In the genomic region with DNA sequence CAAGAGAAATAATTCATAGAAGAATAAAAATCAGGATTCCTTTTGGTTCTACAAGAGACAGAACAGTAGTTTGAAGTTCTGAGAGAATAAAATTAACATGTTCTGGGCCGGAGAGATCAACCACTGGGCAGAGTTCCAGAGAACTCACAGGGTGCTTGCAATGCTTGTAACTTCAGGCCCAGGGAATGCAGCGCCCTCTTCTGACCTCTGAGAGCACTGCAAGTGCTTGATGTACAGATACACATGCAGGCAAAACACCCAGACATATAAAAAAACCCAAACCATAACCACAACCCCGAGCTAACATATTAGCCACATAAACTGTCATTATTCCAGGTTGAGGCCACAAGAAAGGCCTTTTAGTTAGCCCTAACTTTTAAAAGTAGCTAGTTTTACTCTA, we compare ENCODE assay signal across 10 mouse cellular contexts. TPM values are rescaled to one million over a fixed set of nuclear protein-coding genes. Genes with fewer than 3 reads are reported as not detected.
DNase-seq lines count a peak whose midpoint lies in the region; ATAC-seq and TF ChIP-seq lines count a peak whose summit lies in the region.
"Had no signal": no experiment of that assay in that cellular context is flagged by ENCODE, and none has a peak within 500 bp of the region (broad histone marks: within the 10 kb centered on the region; RNA-seq: fewer than 3 reads in every experiment).

No protein-coding gene starts in this region.

- H3K27me3 ChIP-seq in stomach, postnatal 0 days (ENCODE audit: control insufficient read depth, insufficient read depth, low read length), result no peaks in the 10 kb centered on the region
- no peaks in the 10 kb centered on the region for H3K27me3 ChIP-seq in forebrain, embryonic 15.5 days

- TF ChIP-seq CTCF in stomach, postnatal 0 days (IDR thresholded peaks at IDR 0.05; ENCODE audit: low read depth), result peak; percentile 59

- ATAC-seq in stomach, postnatal 0 days (ENCODE audit: low FRiP score, low TSS enrichment), result no peak
- no peak for ATAC-seq in forebrain, embryonic 15.5 days (replicated peaks)

- DNase-seq in gastrocnemius, adult 18-20 months (ENCODE audit: low spot score), result peak; percentile 2
- no peak for DNase-seq in gastrocnemius, postnatal 4 days (ENCODE audit: low spot score in 2 of 2)
- DNase-seq in right cerebral cortex, adult 18-20 months, result peak; percentile 1
- no peak for DNase-seq in right cerebral cortex, postnatal 25 days
- peak; percentile 6 for DNase-seq in induced T-regulatory cell, adult 2 months (ENCODE audit: low read depth)
- DNase-seq in stomach, postnatal 0 days (ENCODE audit: low spot score), result no peak
- no peak for DNase-seq in neural tube, embryonic 10.5 days (ENCODE audit: extremely low spot score, low spot score)

- 45% methylated on average over 3 of the region's 3 CpGs for WGBS in stomach, postnatal 0 days
- WGBS in forebrain, embryonic 15.5 days, result 39% methylated on average over 3 of the region's 3 CpGs

- H3K4me2 ChIP-seq in stomach, postnatal 0 days (replicated peaks; ENCODE audit: low read depth), result no peak overlapping the region
- H3K4me2 ChIP-seq in forebrain, embryonic 15.5 days (replicated peaks), result no peak overlapping the region

- no peaks in the 10 kb centered on the region for H3K4me1 ChIP-seq in stomach, postnatal 0 days (replicated peaks; ENCODE audit: control insufficient read depth, insufficient read depth)
- H3K4me1 ChIP-seq in forebrain, embryonic 15.5 days, result no peaks in the 10 kb centered on the region

- TF ChIP-seq EP300 in stomach, postnatal 0 days (optimal IDR thresholded peaks at IDR 0.05), result no peak

- H3K9me3 ChIP-seq in stomach, postnatal 0 days (ENCODE audit: control insufficient read depth, low read length), result no peaks in the 10 kb centered on the region
- no peaks in the 10 kb centered on the region for H3K9me3 ChIP-seq in forebrain, embryonic 15.5 days

- H3K36me3 ChIP-seq in stomach, postnatal 0 days (ENCODE audit: control insufficient read depth, insufficient read depth, low read length), result no peaks in the 10 kb centered on the region
- no peaks in the 10 kb centered on the region for H3K36me3 ChIP-seq in forebrain, embryonic 15.5 days

- H3K4me3 ChIP-seq in stomach, postnatal 0 days (ENCODE audit: low read depth, low read length), result no peak overlapping the region
- no peak overlapping the region for H3K4me3 ChIP-seq in forebrain, embryonic 15.5 days

- no peak overlapping the region for H3K9ac ChIP-seq in stomach, postnatal 0 days (ENCODE audit: low read length)
- no peak overlapping the region for H3K9ac ChIP-seq in forebrain, embryonic 15.5 days (replicated peaks)

- no peak overlapping the region for H3K27ac ChIP-seq in stomach, postnatal 0 days (replicated peaks)
- no peak overlapping the region for H3K27ac ChIP-seq in forebrain, embryonic 15.5 days (replicated peaks)

RNA-seq across cellular contexts. Expression of a gene that starts 19.8 kb away (rescaled TPM):
- not detected for total RNA-seq in gastrocnemius, adult 18-20 months (2021)
- not detected for total RNA-seq in gastrocnemius, postnatal 4 days (2021)
- 3.0 and 4.1 TPM in 2 replicates for polyA plus RNA-seq in stomach, postnatal 0 days (2015; fragmentation: Nextera tagmentation; extraction: Ambion mirVana)
- polyA plus RNA-seq in forebrain, embryonic 15.5 days (2015; fragmentation: Nextera tagmentation; extraction: Ambion mirVana), result not detected in 2 replicates
- polyA plus RNA-seq: large intestine, adult 2 months; stomach, embryonic 14.5 days had no signal

RNA-seq across cellular contexts. Expression of a gene that starts 26.8 kb away (rescaled TPM):
- not detected for total RNA-seq in gastrocnemius, adult 18-20 months (2021)
- under 1 TPM; 0.47 to 0.54 TPM for total RNA-seq in gastrocnemius, postnatal 4 days (2021)
- 460 and 511 TPM in 2 replicates for polyA plus RNA-seq in stomach, postnatal 0 days (2015; fragmentation: Nextera tagmentation; extraction: Ambion mirVana)
- not detected in 2 replicates for polyA plus RNA-seq in forebrain, embryonic 15.5 days (2015; fragmentation: Nextera tagmentation; extraction: Ambion mirVana)
- polyA plus RNA-seq: large intestine, adult 2 months had no signal

Comparison
In these comparisons a context has a peak if more than half of its experiments do, and no peak if none do; other contexts are left out.
1. DNase-seq: peak in gastrocnemius, adult 18-20 months (single experiment), right cerebral cortex, adult 18-20 months (single experiment) and induced T-regulatory cell, adult 2 months (single experiment); none in gastrocnemius, postnatal 4 days (0 of 2), right cerebral cortex, postnatal 25 days (single experiment), stomach, postnatal 0 days (single experiment) and neural tube, embryonic 10.5 days (single experiment).